Mouse (Mus musculus): Measurements from ENCODE around the gene Insm2.

Insm2 gene

GRCm38 (mm10) chr12:55604411-55604810 is 5.2 kb downstream of the Insm2 start:
- DNase-seq (ENCODE audit: low spot score in 2 of 2) = no peak

- no peak for DNase-seq (ENCODE audit: low spot score in 2 of 2)
Observed at GRCm38 (mm10) chr12:55607902-55608301, 8.7 kb downstream of the Insm2 start.

DNA sequence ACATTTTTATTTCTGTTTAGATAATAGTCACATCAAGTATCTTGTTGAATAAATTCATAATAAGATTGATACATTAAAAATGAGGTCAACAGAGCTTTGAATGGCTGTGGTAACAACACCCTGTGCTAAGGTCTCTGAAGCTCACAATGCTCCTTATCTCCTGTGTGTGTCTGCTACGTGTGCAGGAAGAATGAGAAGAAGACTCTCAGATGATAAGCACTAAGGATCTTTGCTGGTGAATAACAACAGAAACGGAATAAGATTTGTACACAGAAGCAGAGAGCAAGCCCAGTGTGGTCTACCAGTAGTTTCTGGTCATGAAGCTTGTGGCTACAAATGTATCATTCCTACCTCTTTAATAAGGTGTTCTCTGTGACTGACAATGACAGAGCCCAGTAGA is 11.6 kb downstream of the Insm2 start:
- DNase-seq (ENCODE audit: low spot score in 2 of 2) = no peak

GRCm38 (mm10) chr12:55620321-55620720 is 21.1 kb downstream of the Insm2 start:
- no peak for DNase-seq (ENCODE audit: low spot score in 2 of 2)

DNA sequence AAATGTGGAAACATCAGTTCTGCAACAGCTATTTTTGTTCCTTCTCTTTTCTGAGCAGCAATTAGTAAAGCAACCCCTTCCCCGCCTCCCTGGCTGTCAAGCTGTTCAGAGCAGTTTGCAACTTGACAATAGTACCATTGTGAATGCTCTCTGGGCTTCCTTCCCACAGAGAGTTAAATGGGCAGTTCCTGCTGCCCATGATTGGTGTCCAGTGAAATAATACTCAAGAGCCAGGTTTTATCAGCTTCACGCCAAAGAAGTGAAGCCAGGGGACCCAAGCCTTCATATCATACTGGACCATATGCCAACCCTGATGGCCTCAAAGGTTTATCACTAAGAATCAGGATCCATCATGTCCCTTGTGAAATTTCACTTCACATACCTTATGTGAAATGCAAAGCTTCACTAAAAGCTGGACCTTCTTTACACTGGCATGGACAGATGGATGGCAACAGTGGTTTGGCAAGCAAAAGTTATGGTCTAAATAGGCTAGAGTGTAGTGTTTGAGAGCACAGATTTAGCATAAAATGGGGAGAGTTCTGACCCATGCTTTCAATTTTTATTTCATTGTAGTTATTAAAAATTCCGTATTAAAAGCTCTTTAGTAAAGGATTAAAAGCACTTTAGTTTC is 23.5 kb downstream of the Insm2 start:
- no peak for DNase-seq (ENCODE audit: low spot score in 2 of 2)

- no peak for DNase-seq (ENCODE audit: low spot score in 2 of 2)
Observed at GRCm38 (mm10) chr12:55623254-55623653, 24.0 kb downstream of the Insm2 start.

DNA sequence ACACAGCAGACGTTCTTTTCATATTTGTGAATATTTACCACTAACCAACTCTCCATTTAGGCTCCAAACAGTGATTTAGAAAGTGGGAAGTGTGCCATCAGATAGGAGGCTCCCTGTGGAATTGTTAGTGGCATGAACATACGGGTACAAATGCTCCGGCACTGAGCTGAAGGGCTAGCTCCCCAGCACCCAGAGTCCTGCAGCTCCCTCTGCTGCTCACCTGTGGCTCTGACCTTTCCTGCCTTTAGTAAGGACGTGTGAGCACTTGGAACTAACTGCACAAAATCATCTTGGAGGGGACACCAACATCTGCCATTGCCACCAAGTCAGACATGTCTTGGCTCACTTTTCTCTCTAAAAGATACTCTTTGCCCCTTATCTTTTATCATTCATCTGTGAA is 27.5 kb downstream of the Insm2 start:
- no peak for DNase-seq (ENCODE audit: low spot score in 2 of 2)

- DNase-seq (ENCODE audit: low spot score in 2 of 2) = no peak
Observed at GRCm38 (mm10) chr12:55648011-55648525, 48.8 kb downstream of the Insm2 start.
